Mouse (Mus musculus) layer of hippocampus, adult 2 months (tissue): ENCODE results near the gene Dpep3. TPM values are rescaled to one million over a fixed set of nuclear protein-coding genes. Genes with fewer than 3 reads are reported as not detected.
"Not testable (repeated sequence)": the region's sequence is repeated elsewhere in the genome, so short reads cannot be mapped to it uniquely, and the experiment has no call there.

ENCODE experiments used
- DNase-seq, 2 experiments: peaks; one replicate each; pipeline ENCODE4 v3.0.0; 2022; ENCODE audit warnings: low spot score in 2 of 2
- H3K27ac ChIP-seq: fragments of 200-600 bp; 2 replicates; pipeline ENCODE4 v1.8.1; 2022
- H3K4me3 ChIP-seq: fragments of 200-600 bp; 2 replicates; pipeline ENCODE4 v1.8.1; 2022; ENCODE audit warnings: mild to moderate bottlenecking
- CTCF ChIP-seq: fragments of 200-600 bp; conservative IDR thresholded peaks from 2 replicates; pipeline ENCODE4 v1.8.1; 2022; ENCODE audit warnings: antibody characterized with exemption, mild to moderate bottlenecking, moderate library complexity
- total RNA-seq, 2 experiments: library from RNA; stranded (reverse); gene quantifications; 2 replicates each; pipeline ENCODE4 v1.2.3; 2021

Gene Dpep3
- total RNA-seq, 2 experiments from 2014 or later: not detected

GRCm38 (mm10) chr8:105998971-105999370 is 19.7 kb upstream of the Dpep3 start:
- no peak for TF ChIP-seq CTCF

GRCm38 (mm10) chr8:105996359-105996758 is 17.1 kb upstream of the Dpep3 start:
- no peak for DNase-seq
- Histone ChIP-seq H3K4me3 (no peak overlapping the region), H3K27ac (no peak overlapping the region)
- TF ChIP-seq CTCF: no peak

More at GRCm38 (mm10) chr8:105998971-105999370, 19.7 kb upstream of the Dpep3 start:
- Histone ChIP-seq H3K4me3 (no peak overlapping the region), H3K27ac (no peak overlapping the region)
- DNase-seq: no peak

- no peak for DNase-seq
- Histone ChIP-seq H3K4me3 (no peak overlapping the region), H3K27ac (no peak overlapping the region)
- no peak for TF ChIP-seq CTCF
These were observed 14.0 kb upstream of the Dpep3 start for GRCm38 (mm10) chr8:105993226-105993625.

- Histone ChIP-seq H3K4me3 (no peak overlapping the region), H3K27ac (no peak overlapping the region)
- DNase-seq: no peak
- TF ChIP-seq CTCF: no peak
These were observed 13.3 kb upstream of the Dpep3 start for GRCm38 (mm10) chr8:105992499-105992898.

- TF ChIP-seq CTCF: no peak
- H3K27ac ChIP-seq: no peak overlapping the region
- no peak overlapping the region for H3K4me3 ChIP-seq
- DNase-seq: no peak
These were observed 12.3 kb upstream of the Dpep3 start for GRCm38 (mm10) chr8:105991546-105991945.

- DNase-seq: peak; percentile 55 to 84
- Histone ChIP-seq H3K27ac (no peak within 1 kb of the TSS), H3K4me3 (no peak within 1 kb of the TSS)
- peak; percentile 91 for TF ChIP-seq CTCF
These were observed 11.7 kb upstream of the Dpep3 start, which contains the start of gene Dus2 for GRCm38 (mm10) chr8:105990856-105991387. TSS of gene Dus2 (plus strand) at chr8:105991337.

- Histone ChIP-seq H3K4me3 (no peak overlapping the region), H3K27ac (no peak overlapping the region)
- no peak for DNase-seq
- no peak for TF ChIP-seq CTCF
These were observed 9.3 kb upstream of the Dpep3 start for GRCm38 (mm10) chr8:105988546-105988945.

GRCm38 (mm10) chr8:105983406-105983805 is 4.2 kb upstream of the Dpep3 start:
- not testable (repeated sequence) for H3K4me3 ChIP-seq, H3K27ac ChIP-seq

GRCm38 (mm10) chr8:105981146-105981545 is 1.9 kb upstream of the Dpep3 start:
- DNase-seq: no peak
- Histone ChIP-seq H3K4me3 (no peak overlapping the region), H3K27ac (no peak overlapping the region)
- peak; percentile 62 for TF ChIP-seq CTCF

More at GRCm38 (mm10) chr8:105983406-105983805, 4.2 kb upstream of the Dpep3 start:
- DNase-seq: not testable (repeated sequence)

- DNase-seq: no peak
These were observed 3.9 kb downstream of the Dpep3 start for GRCm38 (mm10) chr8:105975363-105975762.

GRCm38 (mm10) chr8:105971019-105971720 is 8.1 kb downstream of the Dpep3 start:
- no peak for TF ChIP-seq CTCF
- Histone ChIP-seq H3K4me3 (no peak overlapping the region), H3K27ac (no peak overlapping the region)
- DNase-seq: no peak

More at GRCm38 (mm10) chr8:105975363-105975762, 3.9 kb downstream of the Dpep3 start:
- H3K27ac ChIP-seq: no peak overlapping the region
- TF ChIP-seq CTCF: no peak
- no peak overlapping the region for H3K4me3 ChIP-seq

GRCm38 (mm10) chr8:105969367-105969766 is 9.9 kb downstream of the Dpep3 start:
- no peak overlapping the region for H3K27ac ChIP-seq
- no peak for TF ChIP-seq CTCF
- no peak overlapping the region for H3K4me3 ChIP-seq
- DNase-seq: no peak

- DNase-seq: no peak
- H3K4me3 ChIP-seq: peak overlapping the region; percentile 62
- no peak overlapping the region for H3K27ac ChIP-seq
- TF ChIP-seq CTCF: no peak
These were observed 12.4 kb downstream of the Dpep3 start for GRCm38 (mm10) chr8:105966692-105967311.
